Mouse (Mus musculus): ENCODE data around the gene Ccnf.

The Ccnf gene

DNA sequence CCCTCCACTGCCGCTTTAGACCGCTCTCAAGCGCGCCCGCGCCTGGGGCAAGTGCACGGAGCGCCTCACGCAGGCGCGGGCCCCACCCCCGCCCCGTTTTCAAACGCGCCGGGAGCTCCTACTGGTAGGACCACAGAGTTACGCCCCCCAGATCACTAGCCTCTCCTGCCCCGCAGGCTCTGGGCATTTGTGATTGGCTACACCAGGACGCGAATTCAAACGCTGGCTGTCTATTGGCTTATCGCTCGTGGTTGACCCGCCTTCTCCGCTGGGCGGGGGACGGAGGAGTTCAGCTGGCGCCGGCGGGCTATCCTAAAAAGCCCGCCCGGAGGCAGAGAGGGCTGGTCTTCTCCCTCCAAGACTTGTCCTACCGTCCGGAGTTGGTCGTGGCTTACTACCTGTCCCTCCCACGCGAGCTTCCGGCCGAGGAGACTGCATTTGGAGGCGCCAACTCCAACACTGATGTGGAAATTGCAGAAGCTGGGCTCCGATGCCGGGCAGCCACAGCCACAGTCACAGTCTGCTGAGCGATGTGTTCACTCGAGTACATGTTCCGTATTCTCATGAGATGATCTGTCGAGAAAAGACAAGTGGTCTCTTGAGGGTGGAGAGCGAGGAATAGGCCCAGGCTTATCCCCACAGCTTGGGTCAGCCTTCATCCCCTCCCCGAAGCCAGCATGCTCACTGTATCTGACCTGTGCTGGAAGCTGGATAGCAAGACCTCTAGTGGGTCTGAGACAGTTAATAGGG is at the start of gene Ccnf:
Gene Ccnf (minus strand): TSS at position 165 of the 750 bp plus-strand sequence.
- peak; percentile 95 for DNase-seq (ENCODE audit: low spot score in 2 of 2)

DNA sequence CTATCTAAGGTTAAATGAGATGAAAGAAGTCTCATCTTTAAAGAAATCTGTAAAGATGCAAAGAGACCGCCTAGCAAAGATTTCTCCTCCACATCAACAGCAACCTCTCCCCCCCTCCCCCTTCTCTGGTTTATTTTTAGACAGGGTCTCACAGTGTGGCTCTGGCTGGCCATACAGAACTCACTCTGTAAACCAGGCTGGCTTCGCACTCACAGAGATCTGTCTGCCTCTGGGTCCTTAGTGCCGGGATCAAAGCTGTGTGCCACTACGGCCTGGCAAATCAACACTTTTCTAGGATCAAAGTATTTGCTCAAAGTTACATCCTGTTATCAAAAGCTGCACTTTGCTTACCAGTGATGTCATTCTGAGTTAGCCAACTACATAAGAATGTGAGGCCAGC is 49.4 kb upstream of the Ccnf start:
- no peak for DNase-seq (ENCODE audit: low spot score in 2 of 2)

DNA sequence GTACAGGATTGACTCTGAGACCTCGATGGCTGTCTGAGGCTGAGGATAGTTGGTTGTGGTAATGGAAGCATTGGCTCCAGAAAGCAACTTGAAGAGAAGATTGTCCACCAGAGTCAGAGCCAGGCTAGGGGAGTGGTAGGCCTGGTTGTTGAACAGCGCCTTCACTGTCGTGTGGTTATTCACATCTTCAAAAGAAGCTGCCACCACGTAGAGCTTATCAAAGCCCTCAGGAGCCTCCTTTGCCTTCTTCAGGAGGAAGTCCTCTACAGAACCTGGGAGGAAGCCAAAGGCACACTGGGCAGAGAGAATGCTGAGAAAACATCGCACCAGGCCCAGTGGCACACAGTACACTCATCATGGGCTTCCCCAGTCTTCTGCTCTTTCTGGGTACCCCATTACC is 38.1 kb upstream of the Ccnf start:
- no peak for DNase-seq (ENCODE audit: low spot score in 2 of 2)

DNA sequence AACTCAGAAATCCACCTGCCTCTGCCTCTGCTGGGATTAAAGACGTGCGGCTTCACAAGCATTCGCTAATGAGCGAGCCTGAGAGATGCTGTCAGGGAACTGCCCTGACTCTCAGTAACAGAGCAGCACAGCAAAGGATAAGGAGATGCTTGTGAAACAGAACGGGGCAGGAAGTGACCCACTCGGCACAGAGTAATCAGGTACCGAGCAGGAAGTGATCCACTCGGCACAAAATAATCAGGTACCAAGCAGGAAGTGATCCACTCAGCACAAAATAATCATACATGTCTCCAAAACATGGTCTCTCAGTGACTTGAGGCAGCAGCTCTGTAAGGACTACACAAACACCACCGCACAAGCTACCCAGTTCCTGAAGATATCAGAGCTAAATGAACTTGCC is 37.2 kb upstream of the Ccnf start:
- DNase-seq (ENCODE audit: low spot score in 2 of 2) = no peak

DNA sequence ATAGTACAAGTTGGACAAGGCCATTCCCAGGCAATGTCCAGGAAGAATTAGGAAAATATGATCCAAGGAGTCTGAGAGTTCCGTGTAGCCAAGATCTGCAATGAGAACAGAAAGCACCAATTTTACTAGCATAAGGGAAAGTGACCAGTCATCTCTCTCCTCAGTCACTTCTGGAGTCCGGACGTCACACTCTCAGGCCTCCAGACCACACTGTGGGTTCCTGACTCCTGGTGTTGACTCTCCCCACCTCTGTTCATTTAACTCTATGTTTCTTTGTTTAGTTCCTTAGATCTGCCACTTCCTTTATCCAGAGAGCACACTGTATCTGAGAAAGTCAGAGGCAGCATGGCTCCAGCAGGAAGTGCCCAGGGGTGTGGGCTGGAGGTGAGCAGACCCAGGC is 34.4 kb upstream of the Ccnf start:
- DNase-seq (ENCODE audit: low spot score in 2 of 2) = no peak

DNA sequence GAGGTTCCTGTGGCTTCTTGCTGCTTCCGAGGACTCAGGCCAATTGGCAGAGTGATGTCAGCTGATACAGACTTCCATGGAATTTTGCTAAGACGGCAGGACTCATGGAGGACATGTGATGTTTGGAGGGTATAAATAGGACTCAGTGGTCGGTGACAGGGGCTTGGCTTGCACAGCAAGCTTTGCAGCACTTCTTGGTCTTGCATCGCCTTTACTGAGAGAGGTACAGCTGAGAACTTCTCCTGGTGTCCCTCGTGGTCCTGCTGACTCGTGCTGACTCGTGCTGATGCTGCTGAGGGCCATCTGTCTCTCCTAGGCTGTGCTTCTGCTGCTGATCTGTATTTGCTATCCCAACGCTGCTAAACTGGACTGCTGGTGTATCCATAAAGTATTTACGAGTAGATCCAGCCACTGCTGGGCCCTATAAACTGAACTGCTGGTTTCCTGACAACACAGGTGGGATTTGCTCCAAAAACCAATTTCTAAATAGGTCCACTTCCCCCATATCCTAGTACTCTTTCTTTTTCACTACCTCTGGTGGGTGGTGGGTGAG is 32.1 kb upstream of the Ccnf start:
- no peak for DNase-seq (ENCODE audit: low spot score in 2 of 2)

DNA sequence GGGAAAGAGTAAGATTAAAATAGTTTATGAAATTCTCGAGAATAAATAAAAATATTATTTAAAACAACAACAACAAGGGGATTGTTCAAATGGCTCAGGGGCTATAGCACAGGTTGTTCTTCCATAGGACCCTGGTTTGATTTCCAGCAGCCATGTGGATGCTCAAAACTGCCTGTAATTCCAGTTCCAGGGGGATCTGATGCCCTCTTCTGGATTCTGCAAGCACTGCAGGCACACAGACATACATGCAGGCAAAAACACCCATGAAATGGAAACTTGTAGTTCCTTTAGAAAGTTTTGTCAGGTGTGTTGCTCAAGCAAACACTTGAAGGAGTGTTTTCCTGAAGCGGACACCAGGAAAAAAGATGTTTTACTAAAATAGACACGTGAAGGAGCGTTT is 31.4 kb upstream of the Ccnf start:
- no peak for DNase-seq (ENCODE audit: low spot score in 2 of 2)

DNA sequence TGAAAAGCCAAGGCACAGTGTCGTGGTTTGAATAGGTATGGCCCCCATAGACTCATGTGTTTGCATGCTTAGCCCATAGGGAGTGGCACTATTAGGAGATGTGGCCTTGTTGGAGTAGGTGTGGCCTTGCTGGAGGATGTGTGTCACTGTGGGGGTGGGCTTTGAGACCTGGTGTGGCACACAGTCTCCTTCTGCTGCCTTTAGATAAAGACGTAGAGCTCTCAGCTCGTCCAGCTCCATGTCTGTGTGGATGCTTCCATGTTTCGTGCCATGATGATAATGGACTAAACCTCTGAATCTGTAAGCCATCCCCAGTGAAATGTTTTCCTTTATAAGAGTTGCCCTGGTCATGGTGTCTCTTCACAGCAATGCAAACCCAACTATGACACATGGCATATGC is 28.6 kb upstream of the Ccnf start:
- DNase-seq (ENCODE audit: low spot score in 2 of 2) = no peak

DNA sequence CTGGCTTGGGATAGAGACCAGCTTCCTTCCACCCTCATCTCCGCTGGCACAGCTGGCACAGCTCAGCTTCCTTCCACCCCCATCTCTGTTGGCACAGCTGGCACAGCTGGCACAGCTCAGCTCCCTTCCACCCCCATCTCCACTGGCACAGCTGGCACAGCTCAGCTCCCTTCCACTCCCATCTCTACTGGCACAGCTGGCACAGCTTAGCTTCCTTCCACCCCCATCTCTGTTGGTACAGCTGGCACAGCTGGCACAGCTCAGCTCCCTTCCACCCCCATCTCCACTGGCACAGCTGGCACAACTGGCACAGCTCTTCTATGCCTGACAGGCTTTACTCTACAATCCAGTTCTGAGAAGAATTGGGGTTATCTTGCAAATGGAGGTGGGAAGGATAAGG is 15.8 kb upstream of the Ccnf start:
- no peak for DNase-seq (ENCODE audit: low spot score in 2 of 2)

DNA sequence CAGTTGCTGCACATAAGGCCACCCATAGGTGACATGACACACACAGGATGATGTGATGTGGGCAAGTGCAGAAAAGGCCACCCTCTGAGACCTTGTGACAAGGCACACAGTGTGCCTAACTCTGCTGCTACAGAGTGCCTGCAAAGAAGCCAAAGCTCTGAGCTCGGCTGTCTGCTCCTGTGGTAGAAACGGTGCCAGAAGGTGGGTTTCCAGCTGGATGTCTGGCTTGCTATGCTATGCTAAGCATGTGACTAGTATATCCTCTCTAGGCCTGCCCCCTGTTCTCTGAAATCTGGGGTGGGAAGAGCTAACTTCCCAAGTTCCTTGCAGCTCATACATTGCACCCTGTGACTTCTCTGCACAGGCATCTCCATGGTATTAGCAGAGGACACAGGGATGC is 13.5 kb upstream of the Ccnf start:
- no peak for DNase-seq (ENCODE audit: low spot score in 2 of 2)

DNA sequence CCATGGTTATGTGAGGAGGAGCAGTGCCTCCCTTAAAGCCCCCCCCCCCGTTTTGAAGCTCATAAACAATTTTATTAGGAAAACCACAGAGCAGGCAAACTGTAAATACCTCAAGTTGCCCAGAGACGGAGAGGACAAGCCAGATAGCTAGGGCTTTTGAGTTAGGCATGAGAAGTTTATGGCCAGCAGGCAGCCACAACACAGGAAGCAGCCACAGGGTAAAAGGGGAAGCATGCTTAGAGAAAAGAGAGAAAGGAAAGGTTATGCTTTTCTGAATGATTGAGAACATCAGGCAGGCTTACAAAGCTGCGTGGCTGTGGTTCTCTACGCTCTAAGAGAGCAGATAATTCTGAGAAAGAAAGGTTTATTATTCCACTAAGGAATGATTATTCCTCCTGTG is 9.2 kb upstream of the Ccnf start:
- no peak for DNase-seq (ENCODE audit: low spot score in 2 of 2)

DNA sequence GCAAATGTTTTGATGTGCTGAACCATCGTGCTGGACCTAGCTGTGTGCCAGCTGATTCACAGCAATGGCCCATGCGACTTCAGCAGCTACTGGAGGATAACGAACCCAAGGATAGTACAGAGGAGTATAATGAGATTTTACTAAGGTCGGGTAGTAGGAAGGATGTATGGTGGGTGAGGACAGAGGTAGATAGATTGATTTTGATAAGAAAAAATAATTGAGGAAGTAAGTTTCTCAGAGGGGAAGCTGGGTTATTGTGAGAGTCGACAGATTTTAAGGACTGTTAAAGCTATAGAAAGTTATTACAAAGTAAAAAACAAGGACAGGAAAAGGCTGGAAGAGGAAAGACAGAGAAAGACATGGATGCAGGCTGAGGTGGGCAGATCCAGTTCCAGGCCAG is 8.4 kb upstream of the Ccnf start:
- DNase-seq (ENCODE audit: low spot score in 2 of 2) = no peak

DNA sequence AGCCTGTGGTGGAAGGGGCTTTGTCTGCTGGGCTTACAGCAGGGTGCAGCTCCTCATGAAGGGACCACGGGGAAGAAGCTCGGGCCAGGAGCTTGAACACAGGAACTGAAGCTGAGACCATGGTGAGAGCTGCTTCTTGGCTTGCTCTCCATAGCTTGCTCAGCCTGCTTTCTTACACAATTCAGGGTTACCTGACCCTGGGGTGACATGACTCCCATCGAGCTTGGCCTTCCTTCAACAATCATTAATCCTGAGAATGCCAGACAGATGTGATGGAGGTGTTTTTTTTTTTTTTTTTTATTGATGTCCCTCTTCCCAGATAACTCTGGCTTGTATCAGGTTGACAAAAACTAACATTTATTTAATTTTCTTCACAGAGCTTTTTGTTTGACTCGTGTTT is 7.7 kb upstream of the Ccnf start:
- no peak for DNase-seq (ENCODE audit: low spot score in 2 of 2)

DNA sequence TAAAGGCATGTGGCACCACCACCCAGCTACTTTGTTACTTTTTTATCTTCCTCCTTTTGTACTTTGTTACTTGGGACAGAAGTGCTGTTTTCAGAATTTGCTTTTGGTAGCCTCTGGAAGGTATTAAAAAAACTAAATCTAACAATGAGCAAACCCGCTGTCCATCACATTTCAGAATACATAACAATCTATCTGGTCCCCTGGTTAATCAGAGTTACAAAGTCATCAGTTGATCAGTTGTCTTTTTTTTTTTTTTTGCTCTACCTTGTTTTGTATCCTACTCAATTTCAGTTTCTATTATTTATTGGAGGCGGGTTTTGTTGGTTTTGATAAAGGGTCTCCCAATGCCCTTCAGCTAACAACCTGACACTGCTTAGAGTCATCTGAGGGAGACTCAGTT is 1.0 kb upstream of the Ccnf start:
- DNase-seq (ENCODE audit: low spot score in 2 of 2) = no peak

DNA sequence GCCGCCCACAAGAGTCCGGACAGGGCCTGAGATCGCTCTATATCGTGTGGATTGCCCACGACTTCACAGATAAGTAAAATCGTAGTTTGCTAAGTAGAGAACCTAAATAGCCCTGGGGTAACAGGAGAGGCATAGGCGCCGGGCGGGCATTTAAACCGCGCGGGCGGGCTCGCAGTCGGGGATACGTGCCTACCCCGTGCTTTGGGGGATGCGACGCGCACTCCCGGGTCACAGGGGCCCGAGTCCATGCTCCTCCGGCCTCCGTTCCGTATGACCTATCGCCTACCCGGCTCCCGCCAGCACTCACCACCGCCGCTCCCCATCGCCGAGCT is 330 bp downstream of the Ccnf start:
- no peak for DNase-seq (ENCODE audit: low spot score in 2 of 2)

DNA sequence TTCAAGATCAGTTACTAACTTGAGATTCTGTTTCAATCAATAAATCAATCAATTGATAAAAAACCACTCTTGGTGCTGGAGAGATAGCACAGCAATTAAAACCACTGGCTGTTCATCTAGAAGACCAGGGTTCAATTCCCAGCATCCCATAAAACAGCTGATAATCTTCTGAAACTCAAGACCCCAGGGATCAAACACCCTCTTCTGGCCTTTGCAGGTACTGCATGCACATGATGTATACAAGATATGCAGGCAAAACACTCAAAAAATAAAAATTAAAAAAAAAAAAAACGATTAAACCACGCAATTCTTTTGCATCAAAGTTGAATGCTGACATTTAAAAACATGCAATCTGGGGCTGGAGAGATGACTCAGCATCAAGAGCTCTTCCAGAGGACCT is 2.6 kb downstream of the Ccnf start:
- DNase-seq (ENCODE audit: low spot score in 2 of 2) = no peak

DNA sequence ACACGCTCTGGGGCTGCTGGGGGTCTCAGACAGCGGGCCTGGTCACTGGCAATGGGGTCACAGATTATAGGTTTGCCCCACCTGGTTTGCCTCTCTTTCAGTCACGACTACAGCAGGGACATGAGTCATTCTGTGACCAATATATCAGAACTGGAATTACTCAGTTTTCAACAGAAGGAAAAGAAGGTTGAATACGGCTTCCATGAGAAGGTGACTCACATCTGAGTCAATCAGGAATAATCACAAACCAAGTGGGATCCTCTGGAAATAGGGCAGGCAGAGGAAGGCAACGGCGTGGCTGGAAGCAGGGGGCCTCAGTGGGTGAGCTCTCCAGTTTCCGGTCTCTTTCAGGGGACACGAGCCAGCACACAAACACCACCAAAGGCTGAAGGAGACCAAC is 7.2 kb downstream of the Ccnf start:
- no peak for DNase-seq (ENCODE audit: low spot score in 2 of 2)

DNA sequence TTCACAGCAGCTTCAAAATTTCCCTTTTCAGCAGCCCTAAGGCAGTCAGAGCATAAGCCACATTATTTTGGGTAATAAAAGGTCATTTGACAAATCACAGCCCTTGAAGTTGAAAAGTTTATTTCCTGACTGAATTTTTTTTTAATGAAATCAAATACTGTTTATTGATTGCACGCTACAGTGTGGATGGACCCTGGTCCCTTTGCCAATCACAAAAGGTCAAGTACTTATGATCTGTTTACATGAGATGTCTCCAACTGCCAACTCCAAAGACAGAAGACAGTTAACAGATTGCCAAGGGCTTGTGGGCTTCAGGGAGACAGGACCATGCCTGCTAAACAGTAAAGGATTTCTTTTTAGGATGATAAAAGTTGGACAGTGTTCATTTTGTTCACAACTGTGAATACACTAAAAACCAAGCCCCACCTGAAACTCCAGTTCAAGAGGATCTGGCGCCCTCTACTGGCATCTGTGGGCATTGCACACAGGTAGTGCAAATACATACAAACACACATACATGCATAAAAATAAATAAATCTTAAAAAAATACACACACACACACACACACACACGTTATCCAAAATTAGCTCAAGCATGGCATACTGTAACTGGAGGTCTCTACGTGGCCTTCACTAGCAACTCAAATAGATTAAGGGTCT is 7.8 kb downstream of the Ccnf start:
- no peak for DNase-seq (ENCODE audit: low spot score in 2 of 2)

DNA sequence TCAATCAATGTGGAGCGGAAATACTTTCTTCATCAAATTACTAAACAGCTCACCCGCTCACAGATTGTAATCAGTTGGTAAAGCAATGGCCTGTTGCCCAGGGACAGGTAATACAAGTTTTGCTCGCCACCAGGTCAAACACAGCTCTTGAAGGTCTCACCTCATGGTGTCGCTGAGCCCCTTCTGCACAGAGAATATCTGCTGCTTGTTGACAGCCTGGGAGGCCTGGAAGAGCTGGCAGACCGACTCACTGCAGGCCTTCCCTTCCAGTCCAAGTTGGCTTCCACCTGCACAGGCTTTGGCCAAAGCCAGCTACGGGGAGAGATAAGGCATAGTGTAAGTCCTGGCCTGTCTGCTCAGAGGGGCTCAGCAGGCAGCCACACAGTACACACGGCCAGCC is 14.4 kb downstream of the Ccnf start:
- no peak for DNase-seq (ENCODE audit: low spot score in 2 of 2)

DNA sequence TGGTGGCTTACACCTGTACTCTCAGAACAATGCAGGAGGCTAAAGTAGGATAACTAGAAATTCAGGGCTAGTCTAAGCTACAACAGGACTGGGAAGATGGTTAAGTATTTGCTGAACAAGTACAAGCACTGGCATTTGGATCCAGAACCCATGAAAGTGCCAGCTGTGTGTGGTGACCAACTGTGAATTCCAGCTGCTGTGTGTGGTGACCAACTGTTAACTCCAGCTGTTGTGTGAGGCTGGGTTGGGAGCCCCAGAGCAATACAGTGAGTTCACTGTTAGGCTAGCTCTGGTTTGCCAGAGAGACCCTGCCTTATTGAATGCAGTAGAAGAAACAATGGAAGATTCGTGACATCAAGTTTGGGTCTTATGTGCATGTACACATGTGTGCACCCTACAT is 14.8 kb downstream of the Ccnf start:
- no peak for DNase-seq (ENCODE audit: low spot score in 2 of 2)

DNA sequence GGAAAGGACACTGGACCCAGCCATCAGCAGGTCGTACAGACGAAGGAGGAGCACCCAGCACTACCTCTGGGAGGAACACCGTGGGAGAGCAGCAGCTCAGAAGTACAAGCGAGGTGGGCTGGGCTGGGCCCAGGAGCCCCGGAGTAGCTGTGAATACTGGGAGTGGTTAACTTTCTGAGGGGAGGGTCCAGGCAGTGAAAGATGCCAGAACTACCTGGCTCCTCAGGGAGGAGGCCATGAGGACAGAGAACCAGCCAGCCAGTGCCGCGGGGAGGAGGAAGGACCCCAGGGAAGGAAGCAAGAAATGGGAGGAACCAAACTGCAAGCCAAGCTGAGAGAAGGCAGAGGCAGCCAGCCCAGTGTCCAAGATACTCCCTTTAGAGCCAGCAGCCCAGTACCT is 23.3 kb downstream of the Ccnf start:
- no peak for DNase-seq (ENCODE audit: low spot score in 2 of 2)

DNA sequence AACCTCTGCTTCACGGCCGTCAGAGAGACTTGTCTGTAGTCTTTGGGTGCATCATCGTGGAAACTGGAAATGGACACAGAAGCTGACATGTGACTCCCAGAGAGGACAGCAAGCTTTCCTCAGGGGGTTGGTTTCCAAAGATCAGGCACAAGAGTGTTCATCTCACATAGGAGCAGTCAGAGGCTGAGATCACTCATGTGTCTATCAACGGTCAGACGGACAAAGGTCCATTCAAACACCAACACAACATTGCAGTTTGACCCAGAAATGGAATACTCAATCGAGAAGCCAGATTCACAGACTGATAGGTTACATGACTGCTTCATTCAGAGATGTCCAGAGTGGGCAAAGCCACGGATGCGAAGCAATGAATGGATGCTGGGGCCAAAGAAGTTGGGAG is 24.6 kb downstream of the Ccnf start:
- no peak for DNase-seq (ENCODE audit: low spot score in 2 of 2)

DNA sequence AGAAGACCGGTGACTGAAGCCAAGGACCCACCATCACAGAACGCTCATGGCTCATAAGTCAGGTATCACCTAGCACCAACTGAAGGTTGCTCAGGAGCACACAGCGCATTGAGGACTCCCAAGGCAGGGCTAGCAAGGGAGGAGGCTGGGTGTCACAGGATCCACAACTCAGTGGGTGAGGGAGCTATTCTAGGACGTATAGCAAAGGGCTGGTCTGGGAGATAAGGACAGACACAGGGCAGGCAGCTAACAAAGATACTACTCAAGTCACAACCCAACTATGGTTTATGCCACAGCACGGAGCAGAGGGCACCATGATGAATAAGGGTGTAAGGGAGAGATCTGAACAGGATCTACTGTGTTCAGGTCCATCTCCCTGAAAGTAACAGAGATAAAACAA is 25.4 kb downstream of the Ccnf start:
- no peak for DNase-seq (ENCODE audit: low spot score in 2 of 2)

DNA sequence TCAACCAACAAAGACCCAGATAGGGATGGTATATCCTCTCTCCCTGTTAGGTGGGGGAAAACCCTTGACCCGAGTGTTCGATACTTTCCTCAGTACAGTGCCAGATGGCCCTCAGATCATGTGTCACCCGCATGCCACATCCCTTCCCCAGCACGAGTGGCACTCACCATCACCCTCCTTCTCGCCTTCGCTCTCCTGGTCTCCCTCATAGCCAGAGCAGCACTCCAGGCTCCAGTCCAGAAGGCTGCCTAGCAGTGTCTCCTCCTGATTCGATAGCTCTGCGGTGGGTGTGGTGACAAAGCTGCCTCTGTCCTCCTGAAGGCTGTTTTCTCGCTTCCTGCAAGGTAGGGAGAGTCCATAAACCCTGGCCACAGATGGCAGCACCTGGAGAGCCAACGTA is 26.5 kb downstream of the Ccnf start:
- DNase-seq (ENCODE audit: low spot score in 2 of 2) = no peak
